Mouse (Mus musculus) heart, embryonic 16.5 days (tissue): ENCODE measurements at regions not wholly inside any gene's neighbourhood (a gene's known extent, or its start where the extent isn't known, plus 50 kb on each side); places are given as distances from the start of the nearest gene placed in this dataset.

Experiments used
- ATAC-seq: fragments of 200-750 bp; cut with Nextera tagmentation; replicated peaks from 2 replicates; pipeline ENCODE4 v1.8.0; 2017; ENCODE audit warnings: moderate number of reproducible peaks; ENCODE audit not compliant: insufficient read depth, low FRiP score; ENCODE audit errors: extremely low read depth
- H3K27ac ChIP-seq: fragments of 300-500 bp; sonication (generic); 2 replicates; pipeline ENCODE4 v1.5.1; 2014; ENCODE audit warnings: mild to moderate bottlenecking, low read length, control low read depth, moderate library complexity
- H3K27me3 ChIP-seq: fragments of 300-500 bp; sonication (generic); 2 replicates; pipeline ENCODE4 v1.6.1; 2014; ENCODE audit warnings: low read length, mixed read lengths; ENCODE audit not compliant: control insufficient read depth, insufficient read depth
- H3K36me3 ChIP-seq: fragments of 300-500 bp; sonication (generic); 2 replicates; pipeline ENCODE4 v1.6.1; 2014; ENCODE audit not compliant: control insufficient read depth, insufficient read depth
- H3K4me1 ChIP-seq: fragments of 300-500 bp; sonication (generic); 2 replicates; pipeline ENCODE4 v1.6.1; 2014; ENCODE audit warnings: low read length, mixed read lengths; ENCODE audit not compliant: control insufficient read depth, insufficient read depth
- H3K4me2 ChIP-seq: fragments of 300-500 bp; sonication (generic); 2 replicates; pipeline ENCODE4 v1.6.1; 2014; ENCODE audit warnings: low read depth, mild to moderate bottlenecking, control low read depth, low read length
- H3K4me3 ChIP-seq: fragments of 300-500 bp; sonication (generic); 2 replicates; pipeline ENCODE4 v1.5.1; 2014; ENCODE audit warnings: mild to moderate bottlenecking, control low read depth, low read length
- H3K9ac ChIP-seq: fragments of 300-500 bp; sonication (generic); 2 replicates; pipeline ENCODE4 v1.6.1; 2014; ENCODE audit warnings: low read length, control low read depth
- H3K9me3 ChIP-seq: fragments of 300-500 bp; sonication (generic); replicated peaks from 2 replicates; pipeline ENCODE4 v1.6.1; 2016; ENCODE audit warnings: low read length; ENCODE audit not compliant: control insufficient read depth
- WGBS: fragments of 180-500 bp; shearing (Covaris S2); extraction: QIAGEN DNeasy Blood & Tissue Kit; methylation state at CpG from one replicate; pipeline ENCODE4 v1.1.7; 2014; 5-methylcytosine and 5-hydroxymethylcytosine counted together

- ATAC-seq = no peak
- 89% methylated on average over 3 of the region's 3 CpGs for WGBS
- no peak overlapping the region for H3K4me3 ChIP-seq
These were observed 180.9 kb downstream of the Enc1 start for GRCm38 (mm10) chr13:97421831-97422230.

GRCm38 (mm10) chr13:97420773-97421172, 179.9 kb downstream of the Enc1 start:
- Histone ChIP-seq H3K27ac (no peak overlapping the region), H3K4me3 (no peak overlapping the region), H3K36me3 (no peaks in the 10 kb centered on the region), H3K9ac (no peak overlapping the region), H3K4me2 (no peak overlapping the region), H3K4me1 (no peaks in the 10 kb centered on the region), H3K9me3 (no peaks in the 10 kb centered on the region), H3K27me3 (no peaks in the 10 kb centered on the region; the same call in 1 of the 2 replicates)
- ATAC-seq = no peak
- WGBS = 59% methylated on average over 3 of the region's 3 CpGs

More at GRCm38 (mm10) chr13:97421831-97422230, 180.9 kb downstream of the Enc1 start:
- Histone ChIP-seq H3K4me2 (no peak overlapping the region), H3K9me3 (no peaks in the 10 kb centered on the region), H3K27ac (no peak overlapping the region), H3K9ac (no peak overlapping the region), H3K27me3 (no peaks in the 10 kb centered on the region), H3K36me3 (no peaks in the 10 kb centered on the region), H3K4me1 (no peaks in the 10 kb centered on the region)

GRCm38 (mm10) chr13:97419100-97419499, 178.2 kb downstream of the Enc1 start:
- Histone ChIP-seq H3K4me1 (no peaks in the 10 kb centered on the region), H3K27ac (no peak overlapping the region), H3K9ac (no peak overlapping the region), H3K4me3 (no peak overlapping the region), H3K9me3 (no peaks in the 10 kb centered on the region), H3K36me3 (no peaks in the 10 kb centered on the region), H3K27me3 (peaks cover 3% of the 10 kb centered on the region), H3K4me2 (no peak overlapping the region)
- no peak for ATAC-seq
- WGBS = 63% methylated on average over 3 of the region's 3 CpGs

GRCm38 (mm10) chr13:97418681-97419080, 177.8 kb downstream of the Enc1 start:
- no peak for ATAC-seq
- Histone ChIP-seq H3K4me2 (no peak overlapping the region), H3K4me1 (no peaks in the 10 kb centered on the region), H3K4me3 (no peak overlapping the region), H3K36me3 (no peaks in the 10 kb centered on the region), H3K27ac (no peak overlapping the region), H3K9me3 (no peaks in the 10 kb centered on the region), H3K9ac (no peak overlapping the region), H3K27me3 (peaks cover 3% of the 10 kb centered on the region)
- 75% methylated on average over 8 of the region's 8 CpGs for WGBS

GRCm38 (mm10) chr13:97418081-97418480, 177.2 kb downstream of the Enc1 start:
- Histone ChIP-seq H3K4me1 (no peaks in the 10 kb centered on the region), H3K4me3 (no peak overlapping the region), H3K9me3 (no peaks in the 10 kb centered on the region), H3K36me3 (no peaks in the 10 kb centered on the region), H3K27me3 (peaks cover 3% of the 10 kb centered on the region), H3K4me2 (no peak overlapping the region), H3K9ac (no peak overlapping the region), H3K27ac (no peak overlapping the region)
- ATAC-seq = no peak
- WGBS = 72% methylated on average over 6 of the region's 6 CpGs

GRCm38 (mm10) chr13:97415927-97416709, 175.2 kb downstream of the Enc1 start:
- 80% methylated on average over 10 of the region's 10 CpGs for WGBS
- H3K4me1 ChIP-seq = no peaks in the 10 kb centered on the region

GRCm38 (mm10) chr13:97415381-97415780, 174.5 kb downstream of the Enc1 start:
- no peak overlapping the region for H3K4me3 ChIP-seq
- H3K4me1 ChIP-seq = peaks cover 1% of the 10 kb centered on the region
- H3K36me3 ChIP-seq = no peaks in the 10 kb centered on the region
- H3K4me2 ChIP-seq = no peak overlapping the region
- no peak overlapping the region for H3K9ac ChIP-seq
- no peaks in the 10 kb centered on the region for H3K9me3 ChIP-seq
- ATAC-seq = no peak
- H3K27ac ChIP-seq = no peak overlapping the region
- peaks cover 6% of the 10 kb centered on the region for H3K27me3 ChIP-seq
- 96% methylated on average over 2 of the region's 2 CpGs for WGBS

More at GRCm38 (mm10) chr13:97415927-97416709, 175.2 kb downstream of the Enc1 start:
- Histone ChIP-seq H3K9ac (no peak overlapping the region), H3K9me3 (no peaks in the 10 kb centered on the region), H3K36me3 (no peaks in the 10 kb centered on the region), H3K27ac (no peak overlapping the region), H3K4me3 (no peak overlapping the region), H3K27me3 (peaks cover 6% of the 10 kb centered on the region), H3K4me2 (no peak overlapping the region)
- ATAC-seq = no peak

GRCm38 (mm10) chr13:97412151-97412550, 171.2 kb downstream of the Enc1 start:
- no peak overlapping the region for H3K4me2 ChIP-seq
- H3K27me3 ChIP-seq = peaks cover 9% of the 10 kb centered on the region
- no peak overlapping the region for H3K9ac ChIP-seq
- no peak for ATAC-seq
- 72% methylated on average over 4 of the region's 4 CpGs for WGBS
- peaks cover 20% of the 10 kb centered on the region for H3K4me1 ChIP-seq
- no peaks in the 10 kb centered on the region for H3K36me3 ChIP-seq
- no peak overlapping the region for H3K4me3 ChIP-seq
- no peaks in the 10 kb centered on the region for H3K9me3 ChIP-seq
- no peak overlapping the region for H3K27ac ChIP-seq

GRCm38 (mm10) chr13:97410550-97411201, 169.8 kb downstream of the Enc1 start:
- H3K4me1 ChIP-seq = peaks cover 20% of the 10 kb centered on the region
- no peak overlapping the region for H3K27ac ChIP-seq
- no peaks in the 10 kb centered on the region for H3K36me3 ChIP-seq
- ATAC-seq = no peak
- H3K27me3 ChIP-seq = peaks cover 18% of the 10 kb centered on the region
- no peak overlapping the region for H3K4me2 ChIP-seq
- WGBS = 72% methylated on average over 9 of the region's 9 CpGs
- no peak overlapping the region for H3K9ac ChIP-seq
- no peak overlapping the region for H3K4me3 ChIP-seq
- no peaks in the 10 kb centered on the region for H3K9me3 ChIP-seq
